Mouse (Mus musculus) kidney, embryonic 16.5 days (tissue): Measurements from ENCODE around the gene 4930558K02Rik. TPM values are rescaled to one million over a fixed set of nuclear protein-coding genes. Genes with fewer than 3 reads are reported as not detected.

Source experiments
- ATAC-seq: fragments of 200-750 bp; cut with Nextera tagmentation; 2 replicates; pipeline ENCODE4 v1.8.0; 2017; ENCODE audit warnings: moderate TSS enrichment; ENCODE audit not compliant: low FRiP score, low TSS enrichment
- H3K27ac ChIP-seq: fragments of 300-500 bp; sonication (generic); 2 replicates; pipeline ENCODE4 v1.5.1; 2014; ENCODE audit warnings: low read length
- H3K27me3 ChIP-seq: fragments of 300-500 bp; sonication (generic); 2 replicates; pipeline ENCODE4 v1.6.1; 2014; ENCODE audit warnings: low read length, control low read depth, mixed read lengths; ENCODE audit not compliant: insufficient read depth
- H3K36me3 ChIP-seq: fragments of 300-500 bp; sonication (generic); 2 replicates; pipeline ENCODE4 v1.6.1; 2014; ENCODE audit warnings: low read length, control low read depth, mixed read lengths; ENCODE audit not compliant: insufficient read depth
- H3K4me1 ChIP-seq: fragments of 300-500 bp; sonication (generic); 2 replicates; pipeline ENCODE4 v1.6.1; 2014; ENCODE audit warnings: low read length, control low read depth, mixed read lengths; ENCODE audit not compliant: insufficient read depth
- H3K4me2 ChIP-seq: fragments of 300-500 bp; sonication (generic); replicated peaks from 2 replicates; pipeline ENCODE4 v1.6.1; 2014; ENCODE audit warnings: low read depth, low read length
- H3K4me3 ChIP-seq: fragments of 300-500 bp; sonication (generic); 2 replicates; pipeline ENCODE4 v1.5.1; 2014; ENCODE audit warnings: mild to moderate bottlenecking, low read length
- H3K9ac ChIP-seq: fragments of 300-500 bp; sonication (generic); replicated peaks from 2 replicates; pipeline ENCODE4 v1.6.1; 2014; ENCODE audit warnings: low read length
- H3K9me3 ChIP-seq: fragments of 300-500 bp; sonication (generic); 2 replicates; pipeline ENCODE4 v1.6.1; 2016; ENCODE audit warnings: low read length, control low read depth
- WGBS: fragments of 180-500 bp; shearing (Covaris S2); extraction: QIAGEN DNeasy Blood & Tissue Kit; methylation state at CpG from one replicate; pipeline ENCODE4 v1.1.7; 2014; 5-methylcytosine and 5-hydroxymethylcytosine counted together
- polyA plus RNA-seq: library from polyadenylated mRNA; unstranded; fragments of >200 nt; fragmentation: Nextera tagmentation; extraction: Ambion mirVana; gene quantifications from 2 replicates; pipeline ENCODE4 v1.2.1, GENCODE M21; 2015

4930558K02Rik gene
- polyA plus RNA-seq, 1 experiment from 2014 or later, result not detected

GRCm38 (mm10) chr1:162011523-162012245 is 32.2 kb upstream of the 4930558K02Rik start:
- Histone ChIP-seq H3K36me3 (no peaks in the 10 kb centered on the region), H3K27me3 (no peaks in the 10 kb centered on the region), H3K4me2 (no peak overlapping the region), H3K4me3 (no peak overlapping the region), H3K9me3 (no peaks in the 10 kb centered on the region), H3K9ac (no peak overlapping the region), H3K27ac (no peak overlapping the region), H3K4me1 (peaks cover 50% of the 10 kb centered on the region)
- ATAC-seq, result no peak
- WGBS, result 71% methylated on average over 16 of the region's 16 CpGs

GRCm38 (mm10) chr1:162009086-162009485 is 29.6 kb upstream of the 4930558K02Rik start:
- H3K27ac ChIP-seq, result peak overlapping the region; percentile 71
- no peaks in the 10 kb centered on the region for H3K27me3 ChIP-seq
- no peak for ATAC-seq
- H3K9me3 ChIP-seq, result no peaks in the 10 kb centered on the region
- peaks cover 41% of the 10 kb centered on the region for H3K4me1 ChIP-seq
- 0 out of 2 replicates have a peak overlapping the region, but pooled peaks have one; percentile 41 for H3K9ac ChIP-seq
- peak overlapping the region; percentile 28; the same call in 1 of the 2 replicates for H3K4me2 ChIP-seq
- 38% methylated on average over 8 of the region's 8 CpGs for WGBS
- H3K4me3 ChIP-seq, result no peak overlapping the region
- H3K36me3 ChIP-seq, result no peaks in the 10 kb centered on the region

GRCm38 (mm10) chr1:162008631-162009067 is 29.2 kb upstream of the 4930558K02Rik start:
- Histone ChIP-seq H3K36me3 (no peaks in the 10 kb centered on the region), H3K4me2 (peak overlapping the region; percentile 28; the same call in 1 of the 2 replicates), H3K4me3 (no peak overlapping the region), H3K27me3 (no peaks in the 10 kb centered on the region), H3K9me3 (no peaks in the 10 kb centered on the region), H3K27ac (peak overlapping the region; percentile 71), H3K4me1 (peaks cover 42% of the 10 kb centered on the region), H3K9ac (0 out of 2 replicates have a peak overlapping the region, but pooled peaks have one; percentile 41)
- 20% methylated on average over 8 of the region's 8 CpGs for WGBS
- ATAC-seq, result no peak

- Histone ChIP-seq H3K4me2 (no peak overlapping the region), H3K4me3 (no peak overlapping the region), H3K9me3 (no peaks in the 10 kb centered on the region), H3K9ac (0 out of 2 replicates have a peak overlapping the region, but pooled peaks have one; percentile 41), H3K27me3 (no peaks in the 10 kb centered on the region), H3K4me1 (peaks cover 39% of the 10 kb centered on the region), H3K36me3 (no peaks in the 10 kb centered on the region), H3K27ac (peak overlapping the region; percentile 71; the same call in 1 of the 2 replicates)
- ATAC-seq, result no peak
- 58% methylated on average over 4 of the region's 4 CpGs for WGBS
Measured at GRCm38 (mm10) chr1:162008208-162008607, 28.8 kb upstream of the 4930558K02Rik start.

- Histone ChIP-seq H3K4me2 (no peak overlapping the region), H3K9ac (no peak overlapping the region), H3K27me3 (no peaks in the 10 kb centered on the region), H3K27ac (no peak overlapping the region), H3K4me3 (no peak overlapping the region), H3K9me3 (no peaks in the 10 kb centered on the region), H3K4me1 (peaks cover 33% of the 10 kb centered on the region), H3K36me3 (no peaks in the 10 kb centered on the region)
- WGBS, result 55% methylated on average over 9 of the region's 9 CpGs
- ATAC-seq, result no peak
Measured at GRCm38 (mm10) chr1:162006109-162006508, 26.7 kb upstream of the 4930558K02Rik start.

GRCm38 (mm10) chr1:162004821-162005770 is 25.7 kb upstream of the 4930558K02Rik start:
- H3K4me3 ChIP-seq, result peak overlapping the region; percentile 23
- ATAC-seq, result peak; percentile 74
- peak overlapping the region; percentile 43 for H3K9ac ChIP-seq

GRCm38 (mm10) chr1:162004518-162004780 is 25.0 kb upstream of the 4930558K02Rik start:
- peak overlapping the region; percentile 43 for H3K9ac ChIP-seq
- WGBS, result 18% methylated on average over 7 of the region's 7 CpGs
- H3K4me1 ChIP-seq, result peaks cover 42% of the 10 kb centered on the region
- H3K27ac ChIP-seq, result peak overlapping the region; percentile 92
- H3K4me2 ChIP-seq, result peak overlapping the region; percentile 44
- no peaks in the 10 kb centered on the region for H3K27me3 ChIP-seq
- H3K4me3 ChIP-seq, result no peak overlapping the region
- no peaks in the 10 kb centered on the region for H3K9me3 ChIP-seq
- no peak for ATAC-seq
- H3K36me3 ChIP-seq, result no peaks in the 10 kb centered on the region

More at GRCm38 (mm10) chr1:162004821-162005770, 25.7 kb upstream of the 4930558K02Rik start:
- H3K4me2 ChIP-seq, result peak overlapping the region; percentile 44
- H3K36me3 ChIP-seq, result no peaks in the 10 kb centered on the region
- no peaks in the 10 kb centered on the region for H3K27me3 ChIP-seq
- H3K27ac ChIP-seq, result peak overlapping the region; percentile 92
- H3K9me3 ChIP-seq, result no peaks in the 10 kb centered on the region
- WGBS, result 17% methylated on average over 23 of the region's 23 CpGs
- H3K4me1 ChIP-seq, result peaks cover 42% of the 10 kb centered on the region

GRCm38 (mm10) chr1:162003729-162004517 is 24.5 kb upstream of the 4930558K02Rik start:
- peak overlapping the region; percentile 44; the same call in 1 of the 2 replicates for H3K4me2 ChIP-seq
- H3K4me1 ChIP-seq, result peaks cover 38% of the 10 kb centered on the region
- H3K4me3 ChIP-seq, result no peak overlapping the region
- H3K9me3 ChIP-seq, result no peaks in the 10 kb centered on the region
- H3K36me3 ChIP-seq, result no peaks in the 10 kb centered on the region
- peak overlapping the region; percentile 92 for H3K27ac ChIP-seq
- H3K27me3 ChIP-seq, result no peaks in the 10 kb centered on the region
- 0 out of 2 replicates have a peak overlapping the region, but pooled peaks have one; percentile 43 for H3K9ac ChIP-seq
- no peak for ATAC-seq
- 57% methylated on average over 14 of the region's 14 CpGs for WGBS

GRCm38 (mm10) chr1:162001328-162001727 is 21.9 kb upstream of the 4930558K02Rik start:
- ATAC-seq, result no peak
- Histone ChIP-seq H3K4me3 (no peak overlapping the region), H3K27me3 (no peaks in the 10 kb centered on the region), H3K27ac (no peak overlapping the region; the same call in 1 of the 2 replicates), H3K4me1 (peaks cover 30% of the 10 kb centered on the region), H3K36me3 (no peaks in the 10 kb centered on the region), H3K4me2 (no peak overlapping the region), H3K9me3 (no peaks in the 10 kb centered on the region), H3K9ac (no peak overlapping the region)
- 71% methylated on average over 8 of the region's 8 CpGs for WGBS
